Mouse (Mus musculus) kidney, adult 9 months (tissue): ENCODE data around the gene Tnpo3.

Source experiments
- DNase-seq: peaks from one replicate; pipeline ENCODE4 v3.0.0; 2022

The Tnpo3 gene

DNA sequence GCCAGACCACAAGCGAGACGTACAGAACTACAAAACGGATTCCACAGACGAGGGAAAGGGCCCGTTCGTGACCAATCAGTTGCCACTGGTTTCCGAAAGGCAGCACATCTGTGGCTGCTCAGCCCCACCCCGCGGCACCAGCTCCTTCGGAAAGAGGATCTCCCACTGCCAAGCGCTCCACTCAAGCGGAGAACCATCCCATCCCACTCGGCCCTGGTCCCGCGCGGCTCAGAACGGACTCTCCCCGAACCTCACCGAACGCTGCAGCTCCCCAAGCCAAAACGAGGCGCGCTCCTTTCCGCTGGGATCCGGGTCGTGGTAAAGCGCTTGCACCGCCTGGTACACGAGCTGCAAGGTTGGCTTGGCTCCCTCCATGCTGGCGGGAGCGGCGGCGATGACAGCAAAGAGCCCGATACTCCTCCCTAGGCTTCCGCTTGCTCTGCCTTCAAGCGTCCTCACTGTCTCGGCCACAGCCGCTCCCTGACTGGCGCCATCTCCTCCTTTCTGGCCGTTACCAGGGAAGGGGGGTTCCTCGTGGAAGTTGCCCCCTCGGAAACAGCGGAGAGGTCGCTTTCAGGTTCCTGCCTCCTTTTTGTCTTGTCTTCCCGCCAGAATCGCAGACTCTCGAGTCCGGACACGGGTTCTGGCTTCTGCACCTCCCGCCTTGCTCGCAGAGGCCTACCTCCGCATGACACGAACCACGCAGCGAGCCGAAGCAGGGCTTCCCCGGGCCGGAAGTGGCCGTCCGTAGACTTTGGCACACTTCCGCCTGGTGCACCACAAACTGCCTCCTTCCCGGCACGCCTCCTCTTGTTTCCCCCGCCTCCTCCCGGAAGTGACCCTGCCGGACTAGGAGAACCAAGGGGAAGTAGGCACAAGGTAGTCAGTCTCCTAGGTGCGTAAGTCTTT is at the start of gene Tnpo3:
Gene Tnpo3 (minus strand): TSS at position 777 of the 909 bp plus-strand sequence.
- peak; percentile 96 for DNase-seq

DNA sequence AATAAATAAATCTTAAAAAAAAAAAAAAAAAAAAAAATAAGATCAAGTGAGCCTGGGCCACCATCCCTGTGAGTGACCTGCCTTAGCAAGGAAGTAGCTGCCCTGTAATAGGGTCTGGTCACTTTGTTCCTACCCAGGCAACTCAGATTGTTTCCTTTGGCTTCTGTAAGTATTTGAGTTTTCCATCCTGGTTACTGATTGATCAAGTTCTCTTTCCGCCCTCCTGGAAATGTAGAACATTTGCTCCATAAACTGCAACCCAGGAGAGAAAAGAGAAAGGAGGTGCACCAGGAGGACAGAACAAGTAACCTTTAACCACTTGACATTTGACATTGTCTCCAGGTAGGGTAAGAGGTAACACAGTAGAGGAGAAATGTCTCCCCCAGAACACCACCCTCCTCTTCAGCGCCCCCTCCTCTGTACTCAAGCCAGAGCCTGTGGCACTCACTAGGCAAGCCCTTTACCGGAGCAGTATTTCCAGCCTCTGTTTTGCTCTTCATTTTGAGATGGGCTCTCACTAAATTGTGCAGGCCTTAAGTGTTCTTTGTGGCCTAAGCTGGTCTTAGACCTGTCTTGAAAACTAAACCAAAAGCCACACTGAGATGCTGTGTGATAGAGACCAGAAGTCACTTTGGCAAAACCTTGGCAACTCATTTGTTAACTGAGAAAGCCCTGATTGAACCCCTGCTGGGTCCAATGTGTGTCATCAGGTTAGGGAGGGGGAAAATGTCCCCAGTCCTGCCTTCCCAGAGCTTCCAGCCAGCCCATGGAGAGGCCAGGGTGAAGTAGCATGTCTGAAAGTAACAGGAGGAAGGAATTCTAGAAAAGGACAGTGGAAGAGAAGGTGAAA is 49.2 kb upstream of the Tnpo3 start:
- DNase-seq, result peak; percentile 89

DNA sequence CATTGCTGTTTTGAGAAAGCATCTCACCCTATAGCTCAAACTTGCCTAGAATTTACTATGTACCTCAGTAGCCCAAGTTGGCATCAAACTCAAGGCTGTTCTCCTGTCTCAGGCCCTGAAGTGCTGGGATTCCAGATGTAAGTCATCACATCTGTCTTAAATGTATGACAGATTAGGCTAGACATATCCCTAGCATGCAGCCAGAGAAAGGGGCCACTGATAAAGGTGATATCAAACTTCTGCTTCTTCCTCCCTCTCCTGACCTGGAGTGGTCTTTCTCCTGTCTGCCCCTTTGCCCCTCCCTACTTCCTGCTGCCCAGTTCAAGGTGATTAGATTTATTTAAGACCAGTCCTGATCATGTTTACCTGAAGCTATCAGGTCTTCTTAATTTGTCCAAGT is 43.6 kb upstream of the Tnpo3 start:
- DNase-seq, result no peak

DNA sequence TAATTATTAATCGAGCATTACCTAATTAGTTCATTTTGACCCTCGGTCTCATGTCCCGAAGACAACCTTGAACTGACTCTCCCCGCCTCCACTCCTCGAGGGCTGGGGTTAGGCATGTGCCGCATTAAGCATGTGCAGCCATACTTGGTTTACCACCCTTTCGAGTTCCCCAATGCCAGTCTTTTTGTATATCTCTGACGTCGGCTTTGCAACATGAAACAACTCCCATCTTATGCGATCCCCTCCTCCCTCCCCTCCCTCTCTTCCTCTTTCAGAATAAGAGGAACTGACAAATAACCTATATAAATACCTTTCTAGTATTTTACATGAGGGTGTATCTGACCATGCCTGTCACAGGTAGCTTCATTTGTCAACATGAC is 40.5 kb upstream of the Tnpo3 start:
- no peak for DNase-seq

DNA sequence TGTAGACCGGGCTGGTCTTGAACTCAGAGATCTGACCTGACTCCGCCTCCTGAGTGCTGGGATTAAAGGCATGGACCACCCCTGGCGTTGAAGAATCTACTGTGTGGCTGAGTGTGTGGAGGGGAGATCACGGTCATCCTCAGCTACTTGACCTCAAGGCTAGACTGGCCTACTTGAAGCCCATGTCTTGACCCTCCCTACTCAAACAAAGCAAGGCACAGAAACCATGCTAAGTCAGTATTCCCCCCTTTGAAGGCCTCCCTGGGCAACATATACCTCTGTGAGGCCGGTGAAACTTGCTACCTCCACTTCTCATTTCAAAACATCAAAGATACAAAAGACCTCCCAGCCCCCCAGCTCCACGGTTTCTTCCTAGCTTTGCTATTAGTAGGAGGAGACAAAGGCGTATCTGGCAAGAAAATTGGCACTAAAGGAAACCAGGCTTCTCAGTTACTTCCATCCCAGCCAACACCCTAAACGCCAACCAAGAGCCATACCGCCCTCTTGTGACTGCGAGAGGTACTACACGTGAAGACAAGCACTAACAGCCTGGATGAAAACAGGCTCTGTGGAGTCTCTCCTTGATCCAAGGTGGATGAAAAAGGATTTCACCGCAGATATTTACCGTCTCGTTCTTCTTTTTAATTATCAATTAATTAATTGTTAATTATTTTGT is 39.9 kb upstream of the Tnpo3 start:
- peak; percentile 97 for DNase-seq

DNA sequence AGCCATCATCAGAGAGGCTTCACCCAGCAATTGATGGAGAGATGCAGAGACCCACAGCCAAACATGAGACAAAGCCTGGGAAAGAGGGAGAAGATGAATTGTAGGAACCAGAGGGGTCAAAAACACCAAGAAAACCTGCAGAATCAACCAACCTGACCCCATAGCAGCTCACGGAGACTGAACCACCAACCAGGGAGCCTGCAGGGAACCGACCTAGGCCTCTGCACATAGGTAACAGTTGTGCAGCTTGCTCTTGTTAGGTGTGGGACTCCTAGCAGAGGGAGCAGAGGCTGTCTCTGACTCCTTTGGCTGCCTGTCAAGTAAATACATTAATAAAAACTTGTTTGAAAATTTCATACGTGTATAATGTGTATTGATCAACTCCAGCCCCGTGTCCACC is 32.1 kb upstream of the Tnpo3 start:
- DNase-seq, result no peak

DNA sequence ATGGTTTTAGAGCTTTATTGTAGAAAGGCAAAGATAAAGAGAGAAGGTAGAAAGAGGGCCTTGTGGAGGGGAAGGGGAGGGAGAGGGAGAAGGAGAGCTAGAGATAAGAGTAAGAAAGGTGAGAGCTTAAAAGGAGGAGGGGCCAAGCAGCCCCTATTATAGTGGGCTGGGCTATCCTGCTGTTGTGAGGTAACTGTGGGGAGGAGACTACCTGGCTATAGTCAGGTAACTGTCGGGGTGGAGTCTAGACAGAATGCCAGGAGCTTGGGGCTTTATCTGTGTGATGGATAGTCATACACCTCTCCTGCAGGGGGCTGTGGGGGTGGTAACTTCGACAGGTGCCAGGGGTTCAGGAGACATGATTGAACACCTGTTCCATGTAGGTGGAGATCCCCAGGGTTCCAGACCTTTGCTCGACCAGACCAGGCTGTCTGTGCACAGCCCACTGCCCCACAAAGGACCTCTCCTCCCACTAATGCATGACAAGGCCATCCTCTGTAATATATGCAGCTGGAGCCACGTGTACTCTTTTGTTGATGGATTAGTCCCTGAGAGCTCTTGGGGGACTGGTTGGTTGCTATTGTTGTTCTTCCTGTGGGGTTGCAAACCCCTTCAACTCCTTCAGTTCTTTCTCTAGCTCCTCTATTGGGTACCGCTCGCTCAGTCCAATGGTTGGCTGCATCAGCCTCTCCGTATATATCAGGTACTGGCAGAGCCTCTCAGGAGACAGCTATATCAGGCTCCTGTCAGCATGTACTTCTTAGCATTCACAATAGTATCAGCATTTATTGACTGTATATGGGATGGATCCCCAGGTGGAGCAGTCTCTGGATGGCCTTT is 30.1 kb upstream of the Tnpo3 start:
- no peak for DNase-seq

DNA sequence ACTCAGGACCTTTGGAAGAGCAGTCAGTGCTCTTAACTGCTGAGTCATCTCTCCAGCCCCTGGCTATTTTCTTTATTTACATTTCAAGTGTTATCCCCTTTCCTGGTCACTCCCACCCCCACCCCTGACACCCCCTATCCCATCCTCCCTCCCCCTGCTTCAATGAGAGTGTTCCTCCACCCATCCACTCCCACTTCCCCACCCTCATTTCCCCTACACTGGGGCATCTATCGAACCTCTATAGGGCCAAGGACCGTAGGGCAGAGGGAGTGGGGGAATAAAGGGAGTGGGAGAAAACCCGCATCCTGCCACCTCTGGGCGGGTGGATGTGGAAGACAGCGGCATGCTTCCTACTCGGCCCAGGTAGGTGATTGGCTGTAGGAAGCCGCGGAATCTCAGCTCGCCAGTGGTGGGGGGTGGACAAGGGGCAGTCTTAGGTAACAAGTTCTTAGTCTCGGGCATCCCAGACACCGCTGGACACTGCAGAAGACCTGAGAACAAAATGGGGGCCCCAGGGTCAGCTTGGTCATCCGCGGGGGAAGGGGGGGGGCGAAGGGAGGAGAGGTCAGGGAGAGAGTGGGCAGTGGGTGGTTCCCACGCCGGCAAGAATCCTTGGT is 29.3 kb upstream of the Tnpo3 start:
- no peak for DNase-seq

DNA sequence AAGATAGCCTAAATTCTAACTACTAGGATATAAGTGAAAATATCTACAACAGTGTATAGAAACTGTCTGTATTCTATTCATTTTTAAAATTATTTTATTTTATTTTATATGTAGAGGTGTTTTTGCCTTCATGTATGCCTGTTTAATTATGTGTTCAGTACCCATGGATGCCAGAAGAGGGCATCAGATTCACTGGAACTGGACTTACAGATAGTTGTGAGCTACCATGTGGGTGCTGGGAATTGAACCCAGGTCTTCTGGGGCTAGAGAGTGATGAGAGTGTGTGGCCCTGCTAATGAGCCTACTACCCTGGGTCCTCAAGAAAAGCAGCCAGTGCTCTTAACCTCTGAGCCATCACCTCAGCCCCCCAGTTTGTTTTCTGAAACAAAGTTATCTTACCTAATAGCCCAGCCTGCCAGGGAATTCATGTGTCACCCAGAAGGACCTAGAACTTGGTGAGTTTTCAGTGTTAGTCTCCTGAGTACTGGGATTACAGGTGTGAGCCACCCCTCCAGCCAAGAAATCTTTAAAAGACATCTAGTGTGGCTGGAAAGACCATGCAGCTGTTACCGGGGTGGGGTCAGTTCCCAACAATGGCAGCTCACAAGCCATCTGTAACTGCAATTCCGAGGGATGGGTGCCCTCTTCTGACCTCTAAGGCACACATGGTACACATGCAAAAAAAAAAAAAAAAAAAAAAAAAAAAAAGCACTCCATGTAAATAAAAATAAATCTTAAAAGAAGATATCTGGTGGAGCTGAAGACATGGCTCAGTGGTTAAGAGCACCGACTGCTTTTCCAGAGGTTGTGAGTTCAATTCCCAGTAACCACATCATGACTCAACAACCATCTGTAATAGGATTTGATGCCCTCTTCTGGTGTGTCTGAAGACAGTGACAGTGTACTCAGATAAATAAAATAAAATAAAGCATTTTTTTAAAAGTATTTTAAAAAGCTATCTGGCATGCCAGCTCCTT is 28.0 kb upstream of the Tnpo3 start:
- DNase-seq, result no peak

DNA sequence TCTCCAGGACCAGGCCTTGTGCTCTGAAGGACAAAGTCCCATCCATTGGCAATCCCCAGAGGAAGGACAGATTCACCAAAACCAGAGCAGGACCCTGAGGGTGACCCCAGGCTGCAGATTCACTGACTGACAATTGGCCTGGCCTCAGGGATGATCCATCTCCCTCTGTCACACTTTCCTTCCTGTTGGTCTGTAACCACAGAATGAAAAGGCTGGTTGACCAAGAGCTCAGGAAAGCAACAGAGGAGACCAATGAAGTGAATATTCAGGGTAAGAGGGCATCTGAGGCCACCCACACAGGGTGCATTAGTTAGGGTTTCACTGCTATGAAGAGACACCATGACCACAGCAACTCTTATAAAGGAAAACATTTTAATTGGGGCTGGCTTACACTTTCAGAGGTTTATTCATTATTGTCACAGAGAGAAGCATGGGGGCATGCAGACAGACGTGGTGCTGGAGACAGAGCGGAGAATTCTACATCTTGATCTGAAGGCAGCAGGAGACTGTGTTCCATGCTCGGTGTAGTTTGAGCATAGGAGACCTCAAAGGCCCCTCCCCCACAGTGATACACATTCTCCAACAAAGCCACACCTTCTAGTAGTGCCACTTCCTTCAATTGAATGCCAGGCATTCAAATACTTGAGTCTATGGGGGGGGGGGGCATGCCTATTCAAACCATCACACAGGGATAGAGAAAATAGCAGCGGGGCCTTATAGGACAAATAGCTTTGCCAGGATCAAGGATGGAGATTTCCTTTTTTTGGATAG is 26.8 kb upstream of the Tnpo3 start:
- DNase-seq, result no peak

DNA sequence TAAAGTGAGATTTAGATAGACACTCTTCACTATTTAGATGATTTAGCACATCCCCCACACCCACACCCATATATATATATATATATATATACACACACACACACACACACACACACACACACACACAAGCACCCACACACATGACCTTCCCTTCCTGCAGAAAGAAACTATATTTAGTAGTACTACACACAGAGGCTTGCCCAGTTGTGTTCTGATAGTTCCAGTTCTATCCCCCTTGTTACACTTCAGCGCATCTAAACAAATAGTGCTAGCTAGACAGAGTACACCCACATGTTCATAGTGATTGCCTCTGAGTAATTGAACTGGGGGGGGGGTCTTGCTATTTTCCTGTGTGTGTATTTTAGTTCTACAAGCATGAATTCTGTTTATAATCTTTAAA is 24.9 kb upstream of the Tnpo3 start:
- DNase-seq, result no peak

DNA sequence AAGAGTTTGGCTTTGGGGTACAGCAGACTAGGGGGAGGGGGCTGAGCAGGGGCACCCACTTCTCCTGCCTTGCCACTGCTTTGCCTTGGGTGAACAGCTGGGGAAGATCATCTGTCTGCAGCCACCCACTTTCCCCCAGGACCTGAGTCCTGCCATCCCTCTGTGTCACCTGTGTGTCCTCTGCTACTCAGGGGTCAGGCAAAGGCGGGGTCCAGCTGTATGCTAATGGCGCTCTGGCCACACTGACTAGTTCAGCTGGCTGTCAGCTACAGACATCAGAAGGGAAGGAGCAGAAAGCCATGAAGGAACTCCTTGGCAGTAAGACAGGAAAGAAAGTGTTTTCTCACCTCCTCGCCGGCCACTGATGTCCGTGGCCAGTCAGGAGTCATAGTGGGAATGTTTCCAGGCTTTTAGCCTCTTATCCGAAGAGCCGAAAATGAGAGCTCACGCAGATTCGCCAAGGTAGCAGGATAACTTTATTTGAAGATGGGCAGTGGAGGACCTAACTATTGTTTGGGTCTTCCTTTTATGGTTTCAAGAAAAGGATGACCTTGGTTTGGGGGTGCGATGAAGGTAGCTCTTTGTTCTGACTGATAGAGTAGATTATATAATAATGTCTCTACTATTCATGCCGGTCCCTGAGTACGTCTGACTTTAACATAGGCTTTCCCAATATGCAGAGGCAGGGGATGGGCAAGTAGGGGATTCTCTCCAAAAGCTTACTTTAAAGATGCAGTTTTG is 23.0 kb upstream of the Tnpo3 start:
- no peak for DNase-seq

DNA sequence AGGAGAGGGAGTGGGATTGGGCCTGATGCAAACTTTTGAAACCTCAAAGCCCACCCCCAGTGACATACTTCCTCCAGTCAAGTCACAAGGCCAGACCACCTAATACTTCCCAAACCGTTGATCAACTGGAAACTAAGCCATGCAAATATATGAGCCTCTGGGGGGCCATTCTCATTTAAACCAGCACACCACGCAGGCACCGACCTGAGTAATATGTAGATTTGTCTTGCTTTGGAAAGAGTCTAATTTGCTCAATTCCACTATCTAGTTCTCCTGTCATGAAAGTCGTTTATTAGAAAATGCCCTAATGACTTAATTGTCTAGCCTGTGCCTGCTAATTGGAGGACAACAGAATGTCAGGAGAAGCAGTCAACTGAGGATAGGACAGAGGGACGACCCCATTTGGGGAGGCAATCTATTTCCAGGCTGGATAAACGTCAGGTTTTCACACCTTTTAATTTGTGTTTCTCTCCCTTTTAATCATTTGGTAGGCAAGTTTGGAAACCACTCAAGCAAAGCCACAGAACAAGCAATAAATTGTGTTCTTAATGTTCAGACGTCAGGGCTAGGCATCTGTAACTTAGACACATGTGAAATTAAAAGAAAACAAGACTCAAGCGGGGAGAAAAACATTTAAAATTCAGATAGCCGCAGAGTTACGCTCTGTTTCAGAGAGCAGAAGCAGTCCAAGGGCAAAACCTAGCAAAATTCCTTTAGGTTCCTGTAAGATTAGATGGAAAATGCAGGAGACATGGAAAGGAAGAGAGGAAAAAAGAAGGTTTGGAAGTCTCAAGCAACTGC is 22.3 kb upstream of the Tnpo3 start:
- no peak for DNase-seq

DNA sequence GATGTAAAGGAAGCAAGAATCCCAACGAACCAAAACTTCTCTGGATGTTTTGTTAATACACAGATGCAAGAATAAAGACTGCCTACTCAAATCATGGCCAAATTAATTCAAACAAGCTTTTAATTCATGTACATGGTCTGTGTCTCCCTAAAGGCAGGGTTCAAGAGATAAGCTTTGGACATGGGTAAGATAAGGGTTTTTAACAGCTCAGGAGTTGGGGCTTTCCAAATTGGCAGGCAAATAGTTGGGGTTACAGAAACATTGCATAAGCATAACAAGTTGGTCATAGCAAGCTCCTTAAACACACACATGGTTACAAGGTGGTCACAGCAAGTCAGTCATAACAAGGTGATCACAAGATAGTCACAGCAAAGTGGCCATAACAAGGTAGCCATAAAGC is 20.5 kb upstream of the Tnpo3 start:
- no peak for DNase-seq

DNA sequence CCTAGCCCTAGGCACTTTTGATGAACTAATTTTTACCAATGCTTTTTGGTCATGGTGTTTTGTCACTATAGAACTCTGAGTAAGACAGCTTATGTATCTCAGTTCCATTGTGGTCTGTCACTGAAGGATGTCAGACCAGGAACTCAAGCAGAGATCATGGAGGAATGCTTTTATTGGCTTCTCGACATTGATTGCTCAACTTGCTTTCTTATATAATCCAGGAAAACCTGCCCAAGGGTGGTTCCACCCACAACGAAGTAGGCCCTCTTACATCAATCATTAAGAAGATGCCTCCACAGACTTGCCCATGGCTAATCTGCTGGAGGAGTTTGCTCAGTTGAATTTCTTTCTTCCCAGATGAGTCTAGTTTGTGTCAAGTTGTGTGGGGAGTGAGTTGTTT is 18.1 kb upstream of the Tnpo3 start:
- no peak for DNase-seq

DNA sequence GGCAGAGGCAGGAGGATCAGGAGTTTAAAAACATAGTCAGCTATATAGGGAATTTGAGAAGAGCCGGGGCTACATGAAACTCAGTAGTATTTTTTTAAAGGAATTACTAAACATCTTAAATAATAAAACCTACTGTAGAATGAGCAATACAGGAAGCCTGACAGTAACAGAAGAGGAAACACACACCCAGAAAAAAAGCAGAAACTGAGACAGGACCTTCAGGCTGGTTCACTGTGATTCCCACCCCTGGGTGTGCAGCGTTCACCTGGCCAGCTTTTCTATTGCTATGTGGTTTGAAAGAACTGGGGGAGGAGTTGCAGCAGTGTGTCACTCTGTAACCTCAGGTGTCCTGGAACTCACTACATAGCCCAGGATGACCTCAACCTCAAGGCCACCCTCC is 14.2 kb upstream of the Tnpo3 start:
- no peak for DNase-seq

DNA sequence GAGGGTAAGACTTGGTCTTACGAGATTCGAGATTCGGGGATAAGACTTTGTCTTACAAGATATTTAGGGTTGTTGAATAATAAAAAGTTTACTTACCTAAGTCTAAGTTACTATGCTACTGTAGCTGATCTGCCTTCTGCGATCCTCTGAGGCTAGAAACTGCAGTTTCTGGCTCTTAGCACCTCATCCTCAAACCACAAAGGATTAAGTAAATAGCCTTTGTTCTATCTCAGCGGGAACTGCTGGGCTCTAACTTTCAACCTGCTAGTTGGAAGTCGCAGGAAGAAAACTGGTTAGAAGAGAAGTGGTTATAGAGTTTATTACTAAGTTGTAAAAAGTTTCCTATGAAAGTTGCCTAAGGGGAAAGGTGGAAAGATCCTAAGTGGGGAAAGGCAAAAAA is 12.6 kb upstream of the Tnpo3 start:
- no peak for DNase-seq

DNA sequence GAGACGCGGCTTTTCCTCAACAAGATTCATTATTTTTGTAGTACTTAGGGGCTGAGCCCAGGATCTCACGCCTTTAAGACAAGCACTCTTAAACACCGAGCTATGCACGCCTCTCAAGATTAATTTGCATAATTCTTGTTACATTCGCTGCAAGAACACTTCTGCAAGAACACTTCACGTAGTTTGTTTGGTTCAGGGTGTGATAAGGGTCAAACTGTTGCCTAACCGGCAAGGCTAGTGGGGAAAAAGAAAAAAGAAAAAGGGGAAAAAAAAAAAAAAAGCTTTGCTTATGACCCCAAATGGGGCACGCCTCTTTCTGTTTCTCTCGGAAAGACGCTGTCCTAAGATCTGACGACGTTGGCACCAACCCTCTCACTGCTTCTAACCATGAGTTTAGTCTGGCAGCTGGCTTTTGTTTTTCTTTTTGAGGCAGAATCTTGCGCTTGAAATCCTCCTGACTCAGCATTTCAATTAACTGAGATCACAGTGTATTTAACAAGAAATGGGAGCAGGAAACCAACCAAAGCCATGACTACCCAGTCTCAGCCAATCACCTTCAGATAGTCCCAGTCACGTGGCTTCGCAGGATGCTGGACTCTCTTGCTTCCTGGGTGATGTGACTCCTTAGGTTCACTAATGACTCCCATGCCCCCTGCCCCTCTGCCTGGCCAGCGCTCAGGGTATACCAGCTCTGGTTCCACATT is 11.3 kb upstream of the Tnpo3 start:
- DNase-seq, result no peak
